Mouse (Mus musculus) lung, postnatal 0 days (tissue): ENCODE measurements around the gene Pitpnc1. TPM values are rescaled to one million over a fixed set of nuclear protein-coding genes. Genes with fewer than 3 reads are reported as not detected.

Experiments
- ATAC-seq: fragments of 200-750 bp; cut with Nextera tagmentation; 2 replicates; pipeline ENCODE4 v1.8.0; 2017; ENCODE audit warnings: moderate library complexity
- DNase-seq: peaks from one replicate; pipeline ENCODE4 v3.0.0-alpha.2; 2016; ENCODE audit warnings: low spot score
- H3K27ac ChIP-seq: fragments of 300-500 bp; sonication (generic); 2 replicates; pipeline ENCODE4 v1.5.1; 2014; ENCODE audit warnings: antibody characterized with exemption, mild to moderate bottlenecking, low read length, mixed read lengths
- H3K27me3 ChIP-seq: fragments of 300-500 bp; sonication (generic); replicated peaks from 2 replicates; pipeline ENCODE4 v1.6.1; 2014; ENCODE audit warnings: low read length, mixed read lengths; ENCODE audit not compliant: insufficient read depth
- H3K36me3 ChIP-seq: fragments of 300-500 bp; sonication (generic); 2 replicates; pipeline ENCODE4 v1.6.1; 2014; ENCODE audit warnings: low read length, mixed read lengths; ENCODE audit not compliant: insufficient read depth
- H3K4me1 ChIP-seq: fragments of 300-500 bp; sonication (generic); 2 replicates; pipeline ENCODE4 v1.6.1; 2014; ENCODE audit warnings: antibody characterized with exemption, low read depth, low read length, mixed read lengths; ENCODE audit not compliant: insufficient read depth
- H3K4me2 ChIP-seq: fragments of 300-500 bp; sonication (generic); replicated peaks from 2 replicates; pipeline ENCODE4 v1.6.1; 2014; ENCODE audit warnings: low read depth, mild to moderate bottlenecking, low read length, moderate library complexity, mixed read lengths
- H3K4me3 ChIP-seq: fragments of 300-500 bp; sonication (generic); 2 replicates; pipeline ENCODE4 v1.5.1; 2014; ENCODE audit warnings: low read depth, low read length
- H3K9ac ChIP-seq: fragments of 300-500 bp; sonication (generic); replicated peaks from 2 replicates; pipeline ENCODE4 v1.6.1; 2014; ENCODE audit warnings: low read depth, mild to moderate bottlenecking
- H3K9me3 ChIP-seq: fragments of 300-500 bp; sonication (generic); 2 replicates; pipeline ENCODE4 v1.6.1; 2016; ENCODE audit warnings: low read length, mixed read lengths
- CTCF ChIP-seq: IDR thresholded peaks from 2 replicates; pipeline ENCODE4 v1.5.1; 2016; ENCODE audit warnings: antibody characterized with exemption, mild to moderate bottlenecking
- EP300 ChIP-seq: IDR thresholded peaks from 2 replicates; pipeline ENCODE4 v1.6.1; 2016; ENCODE audit warnings: antibody characterized with exemption, mild to moderate bottlenecking, control low read depth
- WGBS: fragments of 180-500 bp; shearing (Covaris S2); extraction: QIAGEN DNeasy Blood & Tissue Kit; methylation state at CpG from one replicate; pipeline ENCODE4 v1.1.7; 2014; 5-methylcytosine and 5-hydroxymethylcytosine counted together
- polyA plus RNA-seq: library from polyadenylated mRNA; unstranded; fragments of >200 nt; fragmentation: Nextera tagmentation; extraction: Ambion mirVana; gene quantifications from 2 replicates; pipeline ENCODE4 v1.2.1, GENCODE M21; 2015

Pitpnc1 gene
- polyA plus RNA-seq, 1 experiment from 2014 or later = 16.3 TPM

DNA sequence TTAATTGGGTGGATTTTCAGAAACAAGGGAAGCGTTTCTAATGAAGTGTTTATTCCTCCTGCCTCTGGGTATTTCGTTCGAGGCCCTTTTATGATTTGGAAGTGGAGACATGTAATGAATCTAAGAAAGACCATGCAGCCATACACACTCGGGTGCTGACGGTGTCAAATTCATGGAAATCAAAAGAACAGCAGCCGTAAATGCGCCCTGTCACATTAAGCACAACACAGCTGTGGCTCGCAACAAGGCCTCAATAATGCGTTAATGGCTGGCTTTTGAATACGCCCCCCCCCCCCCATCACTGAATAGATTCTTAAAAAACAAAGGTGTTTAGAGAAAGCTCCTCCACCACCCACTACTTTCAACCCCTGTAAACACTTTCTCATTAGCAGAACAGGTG lies 240.4 kb downstream of the Pitpnc1 start:
- Histone ChIP-seq H3K27me3 (no peaks in the 10 kb centered on the region), H3K4me3 (no peak overlapping the region), H3K4me1 (no peaks in the 10 kb centered on the region), H3K4me2 (no peak overlapping the region), H3K9ac (no peak overlapping the region), H3K36me3 (no peaks in the 10 kb centered on the region), H3K27ac (no peak overlapping the region), H3K9me3 (no peaks in the 10 kb centered on the region)
- no peak for DNase-seq
- no peak for ATAC-seq
- 77% methylated on average over 10 of the region's 10 CpGs for WGBS
- no peak for TF ChIP-seq EP300
- TF ChIP-seq CTCF = no peak

DNA sequence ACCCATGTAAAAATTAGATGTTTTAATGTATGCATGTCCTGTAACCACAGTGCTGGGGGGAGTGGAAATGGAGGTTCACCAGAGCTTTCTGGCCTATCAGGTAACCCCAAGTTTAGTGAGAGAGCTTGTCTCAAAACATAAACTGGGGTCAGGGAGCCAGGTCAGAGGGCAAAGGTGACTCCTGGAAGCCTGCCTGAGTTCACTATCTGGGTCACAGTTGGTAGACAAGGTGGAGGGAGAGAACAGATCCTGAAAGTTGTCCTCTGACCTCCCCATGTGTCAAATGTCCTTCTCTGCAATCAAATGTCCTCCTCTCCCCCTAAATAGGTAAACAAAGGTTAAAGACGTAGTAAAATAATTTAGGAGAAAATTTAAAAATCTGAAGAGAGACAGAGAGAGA lies 244.1 kb downstream of the Pitpnc1 start:
- Histone ChIP-seq H3K27ac (no peak overlapping the region), H3K4me1 (no peaks in the 10 kb centered on the region), H3K36me3 (no peaks in the 10 kb centered on the region), H3K9ac (no peak overlapping the region), H3K27me3 (no peaks in the 10 kb centered on the region), H3K4me3 (no peak overlapping the region), H3K4me2 (no peak overlapping the region), H3K9me3 (no peaks in the 10 kb centered on the region)
- ATAC-seq = no peak
- DNase-seq = no peak
- TF ChIP-seq EP300 (no peak), CTCF (no peak)
- WGBS = 94% methylated on average over 1 of the region's 1 CpGs

DNA sequence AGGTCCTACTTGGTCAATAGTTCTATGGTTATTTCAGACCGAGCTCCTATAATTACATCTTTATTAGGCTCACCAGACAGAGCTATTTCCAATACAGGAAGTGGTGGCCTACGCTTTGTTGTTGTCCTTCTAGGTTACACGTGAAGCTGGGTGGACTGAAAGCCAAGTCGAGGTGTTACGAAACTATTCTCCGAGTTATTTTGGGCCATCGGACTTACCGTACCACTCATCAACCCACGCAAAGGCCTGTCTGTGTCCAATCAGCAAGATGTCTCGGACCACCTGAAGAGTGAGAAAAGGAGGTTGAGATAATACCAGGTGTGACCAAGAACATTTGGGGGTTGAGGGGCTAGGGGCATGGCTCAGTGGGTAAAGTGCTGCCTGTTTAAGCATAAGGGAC lies 244.5 kb downstream of the Pitpnc1 start:
- DNase-seq = no peak
- H3K36me3 ChIP-seq = no peaks in the 10 kb centered on the region
- no peaks in the 10 kb centered on the region for H3K9me3 ChIP-seq
- no peak overlapping the region for H3K4me2 ChIP-seq
- H3K27ac ChIP-seq = no peak overlapping the region
- no peak for TF ChIP-seq EP300
- no peak for TF ChIP-seq CTCF
- no peaks in the 10 kb centered on the region for H3K27me3 ChIP-seq
- ATAC-seq = no peak
- WGBS = 86% methylated on average over 10 of the region's 10 CpGs
- H3K9ac ChIP-seq = no peak overlapping the region
- no peaks in the 10 kb centered on the region for H3K4me1 ChIP-seq
- no peak overlapping the region for H3K4me3 ChIP-seq

DNA sequence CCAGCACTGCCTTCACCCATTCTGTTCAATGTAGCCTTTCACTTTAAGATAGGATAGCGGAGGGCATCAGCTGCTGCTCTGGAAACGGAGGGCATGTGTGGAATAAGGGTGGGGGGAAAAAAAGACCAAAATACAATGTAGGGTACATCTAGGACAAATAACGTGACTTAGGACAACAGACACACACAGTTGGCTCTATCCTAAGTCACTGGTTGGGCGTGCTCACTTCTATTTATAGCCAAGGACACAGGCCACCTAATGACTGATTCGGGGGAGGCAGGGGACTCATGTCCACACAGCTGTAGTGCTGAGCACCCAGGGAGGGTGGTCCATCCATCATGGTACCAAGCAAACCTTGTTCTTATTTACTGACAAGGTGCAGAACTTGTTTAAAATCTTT lies 245.2 kb downstream of the Pitpnc1 start:
- H3K4me3 ChIP-seq = no peak overlapping the region
- no peak overlapping the region for H3K4me2 ChIP-seq
- no peaks in the 10 kb centered on the region for H3K27me3 ChIP-seq
- no peak for ATAC-seq
- no peak for TF ChIP-seq EP300
- no peak for TF ChIP-seq CTCF
- DNase-seq = no peak
- WGBS = 71% methylated on average over 5 of the region's 5 CpGs
- H3K36me3 ChIP-seq = no peaks in the 10 kb centered on the region
- no peaks in the 10 kb centered on the region for H3K9me3 ChIP-seq
- H3K27ac ChIP-seq = no peak overlapping the region
- H3K9ac ChIP-seq = no peak overlapping the region
- H3K4me1 ChIP-seq = no peaks in the 10 kb centered on the region

DNA sequence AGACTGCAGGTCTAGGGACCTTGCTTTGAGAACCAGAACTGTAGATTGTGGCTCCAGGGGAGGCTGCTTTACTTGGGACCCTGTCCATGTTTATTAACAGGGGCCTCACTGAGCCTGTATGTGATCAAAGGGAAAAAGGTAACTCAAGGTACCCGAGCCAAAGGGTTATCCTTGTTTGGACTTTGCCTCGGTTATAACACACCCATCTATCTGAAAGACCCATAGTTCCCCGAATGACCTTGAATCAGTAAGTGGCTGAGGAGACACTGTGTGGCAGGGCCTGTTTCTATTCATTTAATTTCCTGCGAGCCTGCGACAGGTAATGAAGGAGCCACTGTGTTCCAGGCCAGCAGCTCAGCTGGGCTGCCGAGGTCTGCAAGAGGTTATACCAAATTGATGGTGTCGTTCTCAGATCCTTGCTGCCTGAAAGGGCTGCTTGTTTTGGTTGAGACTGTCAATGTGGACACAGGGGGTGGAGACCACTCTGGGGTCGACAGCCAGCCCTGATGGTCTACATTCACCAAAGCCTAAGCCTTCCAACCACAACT lies 246.8 kb downstream of the Pitpnc1 start:
- no peaks in the 10 kb centered on the region for H3K4me1 ChIP-seq
- H3K27ac ChIP-seq = no peak overlapping the region

DNA sequence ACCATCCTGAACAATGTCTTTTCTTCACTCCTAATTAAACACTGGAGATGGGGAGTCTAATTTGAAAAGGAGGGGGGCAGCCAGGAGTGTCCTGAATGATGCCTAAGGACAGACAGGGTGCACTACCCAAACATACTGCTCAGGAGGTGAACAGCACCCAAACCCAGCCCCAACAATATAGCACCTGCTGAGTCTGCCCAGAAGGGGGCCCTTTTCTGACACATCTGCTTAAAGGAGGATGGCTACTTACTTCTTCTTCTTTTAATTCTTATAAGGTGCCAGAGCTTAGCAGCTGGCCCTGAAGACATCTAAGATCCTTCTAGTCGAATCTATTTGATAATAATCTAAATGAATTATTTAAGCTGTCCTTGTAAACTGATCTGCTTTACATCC lies 247.3 kb downstream of the Pitpnc1 start:
- no peak overlapping the region for H3K4me3 ChIP-seq
- no peak overlapping the region for H3K4me2 ChIP-seq
- no peaks in the 10 kb centered on the region for H3K36me3 ChIP-seq
- ATAC-seq (no peak), DNase-seq (no peak)
- H3K27me3 ChIP-seq = no peaks in the 10 kb centered on the region
- no peaks in the 10 kb centered on the region for H3K4me1 ChIP-seq
- no peak overlapping the region for H3K9ac ChIP-seq
- no peak overlapping the region for H3K27ac ChIP-seq
- TF ChIP-seq EP300 (no peak), CTCF (no peak)
- H3K9me3 ChIP-seq = no peaks in the 10 kb centered on the region
- 46% methylated on average over 1 of the region's 1 CpGs for WGBS

More for the DNA sequence above, 246.8 kb downstream of the Pitpnc1 start:
- H3K9ac ChIP-seq = no peak overlapping the region
- no peak for ATAC-seq
- TF ChIP-seq EP300 = no peak
- no peak for DNase-seq
- no peaks in the 10 kb centered on the region for H3K9me3 ChIP-seq
- H3K4me3 ChIP-seq = no peak overlapping the region
- no peaks in the 10 kb centered on the region for H3K27me3 ChIP-seq
- no peak overlapping the region for H3K4me2 ChIP-seq
- WGBS = 50% methylated on average over 8 of the region's 8 CpGs
- H3K36me3 ChIP-seq = no peaks in the 10 kb centered on the region
